Mouse (Mus musculus) bone marrow macrophage, adult 2 months (primary cell): Measurements from ENCODE around the gene Agfg2. TPM values are rescaled to one million over a fixed set of nuclear protein-coding genes. Genes with fewer than 3 reads are reported as not detected.
A peak's percentile ranks its signal among the peaks of the same experiment; 100 is the strongest.

Source experiments
- H3K27ac ChIP-seq: 2 replicates; pipeline ENCODE4 v1.5.1; 2012; ENCODE audit warnings: low read depth, low read length; ENCODE audit not compliant: insufficient read depth
- H3K4me1 ChIP-seq: 2 replicates; pipeline ENCODE4 v1.6.1; 2012; ENCODE audit warnings: low read length; ENCODE audit not compliant: control insufficient read depth, insufficient read depth
- H3K4me3 ChIP-seq: 2 replicates; pipeline ENCODE4 v1.5.1; 2012; ENCODE audit warnings: mild to moderate bottlenecking, low read length, moderate library complexity; ENCODE audit not compliant: insufficient read depth
- CTCF ChIP-seq: IDR thresholded peaks from 2 replicates; pipeline ENCODE4 v1.5.1; 2012; ENCODE audit warnings: low read depth, mild to moderate bottlenecking, low read length, moderate library complexity
- POLR2A ChIP-seq: IDR thresholded peaks from 2 replicates; pipeline ENCODE4 v1.6.1; 2012; ENCODE audit warnings: mild to moderate bottlenecking, low read depth, low read length, borderline replicate concordance
- polyA plus RNA-seq: library from polyadenylated mRNA; stranded (reverse); fragments of >200 nt; gene quantifications from 2 replicates; pipeline ENCODE4 v1.2.4, GENCODE M21; 2012; ENCODE audit not compliant: missing spikeins, insufficient read depth, insufficient read length

Agfg2 gene
- polyA plus RNA-seq, 1 experiment = 22.5 TPM

DNA sequence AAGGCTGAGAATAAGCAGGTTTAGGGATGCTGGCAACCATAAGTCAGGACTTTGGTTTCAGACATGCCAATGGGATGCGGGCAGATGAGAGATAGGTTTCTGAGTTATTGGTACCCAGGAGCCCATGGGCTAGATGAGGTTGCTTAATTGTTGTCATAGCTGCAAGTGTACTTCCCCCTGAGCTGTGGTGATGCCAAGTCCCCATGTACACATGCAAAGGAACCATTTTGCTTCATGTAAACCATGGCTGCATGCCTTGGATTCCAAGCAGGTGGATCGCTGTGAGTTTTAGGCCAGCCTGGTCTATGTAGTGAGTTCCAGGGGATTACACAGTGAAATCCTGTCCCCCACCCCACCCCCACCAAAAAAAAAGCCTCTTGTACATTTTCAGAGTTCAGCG is 1.1 kb upstream of the Agfg2 start:
- H3K4me1 ChIP-seq = peaks cover 18% of the 10 kb centered on the region
- H3K27ac ChIP-seq = no peak overlapping the region
- TF ChIP-seq CTCF (no peak), POLR2A (no peak)
- no peak overlapping the region for H3K4me3 ChIP-seq

DNA sequence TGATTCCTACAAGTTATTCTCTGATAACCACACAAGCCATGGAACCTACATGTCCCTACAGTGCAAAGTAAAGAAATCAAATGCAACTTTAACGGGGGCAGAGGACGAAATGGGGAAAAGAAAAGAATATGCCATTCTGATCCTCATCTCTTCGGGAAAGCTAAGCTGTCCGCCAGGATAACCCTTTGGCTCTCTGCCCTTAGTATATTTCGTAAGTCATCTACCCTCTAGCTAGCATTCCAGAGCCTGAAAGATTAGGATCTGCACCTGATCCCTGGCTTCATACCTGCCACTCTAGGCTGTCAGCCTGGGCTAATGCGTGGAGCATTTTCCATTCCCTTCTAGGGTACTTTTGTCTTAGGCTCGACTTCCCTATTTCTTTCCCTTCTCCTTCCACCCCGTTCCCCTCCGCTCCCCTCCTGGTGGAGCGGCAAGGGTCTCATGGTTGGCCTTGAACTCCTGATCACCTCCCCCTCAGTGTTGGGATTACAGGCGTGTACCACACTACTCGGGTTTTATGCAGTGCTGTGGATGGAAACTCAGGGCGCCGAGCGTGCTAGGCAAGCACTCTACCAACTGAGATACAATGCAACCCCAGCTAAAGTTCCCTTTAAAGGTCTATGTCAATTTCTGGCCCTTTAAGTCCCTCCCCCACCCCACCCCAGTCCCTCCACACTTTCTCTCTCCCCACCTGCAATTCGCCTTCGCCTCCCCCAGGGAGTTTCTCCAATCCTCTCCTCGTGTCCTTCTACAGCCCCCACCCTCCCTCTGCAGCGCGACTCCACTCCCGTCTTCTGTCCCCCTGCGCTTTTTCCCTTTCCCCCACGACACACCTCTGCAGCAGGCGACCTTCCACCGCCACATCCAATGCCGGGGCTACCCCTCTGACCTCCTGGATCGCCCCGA is 885 bp downstream of the Agfg2 start:
- no peak for TF ChIP-seq CTCF
- no peak for TF ChIP-seq POLR2A
- Histone ChIP-seq H3K4me1 (peaks cover 18% of the 10 kb centered on the region), H3K27ac (peak overlapping the region; percentile 56), H3K4me3 (peak overlapping the region; percentile 68)

DNA sequence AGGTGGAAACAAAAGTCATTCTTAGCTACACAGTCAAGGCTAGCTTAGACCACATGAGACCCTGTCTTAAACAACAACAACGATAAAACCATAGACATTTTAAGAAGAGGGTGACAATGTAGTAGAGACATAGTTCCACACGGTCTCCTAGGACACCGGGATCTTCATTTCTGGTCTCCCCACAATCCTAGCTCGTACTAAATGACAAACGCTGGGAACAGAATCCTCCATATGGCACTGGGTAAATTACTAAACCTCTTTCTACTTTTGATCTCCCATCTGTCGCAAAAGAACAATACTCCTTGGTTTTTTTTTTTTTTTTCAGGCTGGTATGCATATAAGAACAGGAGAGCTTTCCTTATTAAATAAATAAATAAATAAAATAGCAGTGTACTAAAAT is 2.0 kb downstream of the Agfg2 start:
- H3K27ac ChIP-seq = no peak overlapping the region

DNA sequence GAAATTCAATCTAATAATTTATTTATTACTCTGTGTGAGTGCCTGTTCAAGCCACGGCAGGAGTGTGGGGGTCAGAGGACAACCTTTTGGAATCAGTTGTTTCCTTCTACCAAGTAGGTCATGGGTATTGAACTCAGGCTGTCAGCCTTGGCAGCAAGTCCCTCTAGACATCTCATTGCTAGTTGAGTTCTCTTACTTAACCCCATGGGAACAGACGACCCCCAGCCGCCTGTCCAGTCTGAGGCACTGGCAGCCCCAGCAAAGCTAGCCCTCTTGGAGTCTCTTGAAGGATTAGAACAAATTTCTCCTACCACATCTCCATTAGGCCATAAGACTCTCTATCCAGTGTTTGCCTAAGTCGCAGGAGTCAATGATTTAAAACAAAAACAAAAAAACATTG is 4.8 kb downstream of the Agfg2 start:
- Histone ChIP-seq H3K4me3 (no peak overlapping the region), H3K27ac (no peak overlapping the region), H3K4me1 (peaks cover 9% of the 10 kb centered on the region)
- no peak for TF ChIP-seq POLR2A
- no peak for TF ChIP-seq CTCF

More for the DNA sequence above, 2.0 kb downstream of the Agfg2 start:
- Histone ChIP-seq H3K4me3 (no peak overlapping the region), H3K4me1 (peaks cover 18% of the 10 kb centered on the region)
- no peak for TF ChIP-seq POLR2A
- TF ChIP-seq CTCF = no peak

DNA sequence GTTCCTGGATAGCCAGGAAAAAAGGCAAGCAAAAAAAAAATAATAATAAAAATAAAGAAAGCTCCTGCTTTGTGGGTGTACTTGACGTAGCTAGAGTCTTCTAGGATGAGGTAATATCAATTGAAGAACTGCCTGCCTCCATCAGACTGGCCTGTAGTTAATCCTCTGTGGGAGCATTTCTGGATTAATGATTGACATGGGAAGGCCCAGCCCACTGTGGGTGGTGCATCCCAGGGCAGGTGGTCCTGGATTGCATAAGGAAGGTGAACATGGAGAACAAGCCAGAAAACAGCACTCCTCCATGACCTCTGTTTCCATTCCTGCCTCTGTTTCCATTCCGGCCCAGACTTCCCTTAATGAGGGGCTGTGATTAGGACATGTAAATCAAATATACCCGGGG is 5.8 kb downstream of the Agfg2 start:
- TF ChIP-seq CTCF (no peak), POLR2A (no peak)
- Histone ChIP-seq H3K27ac (no peak overlapping the region), H3K4me3 (no peak overlapping the region), H3K4me1 (peaks cover 9% of the 10 kb centered on the region)

DNA sequence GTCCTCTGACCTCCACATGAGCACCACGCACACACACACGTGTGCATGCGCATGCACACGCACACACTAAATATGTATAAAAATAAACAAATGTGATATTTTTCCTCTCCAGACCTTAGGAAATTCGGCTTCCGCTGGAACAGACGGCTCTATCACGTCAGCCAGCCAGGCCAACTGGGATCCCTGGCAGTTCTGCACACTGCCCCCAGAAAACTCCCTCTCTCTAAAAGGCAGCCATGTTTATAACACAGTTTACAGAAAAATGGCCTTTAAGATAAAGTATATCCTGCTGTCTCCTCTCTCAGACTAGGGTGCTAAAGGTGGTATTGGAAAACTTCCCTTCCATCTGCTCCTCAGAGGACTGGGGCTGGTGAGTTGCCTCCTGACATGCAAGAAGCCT is 6.7 kb downstream of the Agfg2 start:
- H3K4me1 ChIP-seq = peaks cover 17% of the 10 kb centered on the region
- H3K4me3 ChIP-seq = no peak overlapping the region
- no peak overlapping the region for H3K27ac ChIP-seq
- TF ChIP-seq CTCF (no peak), POLR2A (no peak)

DNA sequence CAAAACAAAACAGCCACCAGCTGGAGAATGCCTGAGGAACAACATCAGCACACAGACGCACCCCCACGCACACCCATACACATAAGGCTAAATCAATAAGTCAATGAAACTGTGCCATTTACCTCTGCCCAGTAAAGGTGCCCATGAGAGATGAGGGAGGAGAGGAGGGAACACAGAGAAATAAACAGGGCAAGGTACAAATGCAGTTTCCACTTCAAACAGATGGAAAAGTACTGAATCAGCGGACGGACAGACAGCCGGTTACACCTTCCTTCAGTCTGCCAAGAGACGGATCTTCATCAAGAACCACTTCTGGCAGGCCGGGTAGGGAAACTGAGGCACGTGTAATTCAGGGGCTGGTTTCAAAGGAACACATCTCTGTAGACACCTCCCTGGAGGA is 9.7 kb downstream of the Agfg2 start:
- peaks cover 38% of the 10 kb centered on the region for H3K4me1 ChIP-seq
- no peak overlapping the region for H3K27ac ChIP-seq
- no peak for TF ChIP-seq CTCF
- no peak for TF ChIP-seq POLR2A
- no peak overlapping the region for H3K4me3 ChIP-seq

DNA sequence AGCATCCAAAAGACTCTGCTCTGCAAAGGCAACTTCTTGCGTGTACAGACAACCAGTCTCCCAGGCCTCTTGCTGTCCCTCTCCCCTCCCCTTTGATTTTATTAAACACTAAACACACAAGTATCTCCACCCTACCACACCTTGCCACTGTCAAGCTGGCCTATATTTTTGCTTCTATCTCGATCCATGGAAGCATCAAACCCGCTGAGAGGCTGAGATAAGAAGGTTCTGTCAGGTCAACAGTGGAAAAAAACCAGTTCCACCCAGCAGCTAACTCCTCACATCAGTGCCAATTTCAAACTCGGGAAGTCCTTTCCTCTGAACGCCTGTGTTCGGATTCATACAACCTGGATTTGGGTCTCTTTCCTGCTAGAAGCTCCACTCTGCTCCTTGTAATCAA is 11.5 kb downstream of the Agfg2 start:
- Histone ChIP-seq H3K4me3 (no peak overlapping the region), H3K4me1 (peaks cover 39% of the 10 kb centered on the region), H3K27ac (peak overlapping the region; percentile 98)
- TF ChIP-seq POLR2A (no peak), CTCF (no peak)

DNA sequence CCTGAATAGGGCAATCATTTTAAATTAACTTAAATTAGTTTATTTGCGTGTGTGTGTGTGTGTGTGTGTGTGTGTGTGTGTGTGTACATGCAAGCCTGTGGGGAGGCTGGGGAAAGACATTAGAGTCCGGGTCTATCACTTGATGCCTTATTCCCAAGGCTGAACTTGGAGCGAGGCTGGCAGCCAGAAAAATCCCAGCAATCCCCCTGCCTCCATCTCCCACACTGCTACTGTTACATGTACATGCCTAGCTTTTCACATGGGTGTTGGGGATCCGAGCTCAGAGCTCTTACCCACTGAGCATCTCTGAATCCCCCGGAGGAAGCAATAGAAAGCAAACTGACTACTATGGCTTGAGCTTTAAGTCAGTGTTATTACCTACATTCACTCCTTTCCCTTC is 12.2 kb downstream of the Agfg2 start:
- Histone ChIP-seq H3K4me1 (peaks cover 39% of the 10 kb centered on the region), H3K4me3 (no peak overlapping the region), H3K27ac (peak overlapping the region; percentile 98)
- TF ChIP-seq POLR2A (no peak), CTCF (no peak)

DNA sequence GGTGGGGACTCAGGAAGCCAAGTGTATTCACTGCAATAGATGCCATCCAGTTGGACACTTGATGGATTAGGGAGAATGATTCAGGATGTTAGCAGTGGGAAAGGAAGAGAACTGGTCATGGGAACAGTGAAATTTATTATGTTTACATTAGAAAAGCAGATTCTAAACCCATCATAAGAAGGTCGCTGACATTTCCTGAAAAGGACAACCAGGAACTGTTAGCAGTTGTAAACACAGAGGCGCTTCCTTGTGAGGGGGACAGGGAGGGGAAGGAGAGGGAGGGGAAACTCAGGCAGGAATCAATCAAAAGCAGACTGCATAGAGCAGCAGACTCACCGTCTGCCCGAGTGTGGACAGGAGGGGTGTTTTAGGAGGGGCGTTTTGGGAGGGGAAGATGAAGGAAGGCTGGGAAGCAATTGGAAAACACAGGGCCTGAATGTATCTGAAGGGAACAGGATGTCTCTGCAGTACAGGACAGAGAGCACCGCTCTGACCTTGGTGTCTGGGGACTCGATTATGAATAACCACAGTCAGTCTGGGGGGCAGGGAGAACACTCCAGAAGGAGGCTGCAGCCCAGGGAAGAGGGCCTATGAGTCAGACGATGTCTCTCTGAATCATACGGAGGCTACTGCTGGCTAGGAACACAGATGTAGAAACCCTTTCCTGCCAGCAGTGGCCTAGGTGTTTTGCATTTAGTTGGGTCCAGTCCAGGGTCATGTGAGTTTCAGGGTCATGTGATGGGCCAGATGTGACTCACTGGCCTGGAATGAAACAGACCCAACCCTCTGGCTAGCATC is 12.9 kb downstream of the Agfg2 start:
- Histone ChIP-seq H3K4me3 (peak overlapping the region; percentile 31), H3K27ac (peak overlapping the region; percentile 98), H3K4me1 (peaks cover 39% of the 10 kb centered on the region)
- TF ChIP-seq CTCF = no peak
- no peak for TF ChIP-seq POLR2A
